Mouse (Mus musculus) small intestine, adult 2 months (tissue): Measurements from ENCODE around the gene Nin.

Experiments
- CTCF ChIP-seq: fragments of 200-500 bp; IDR thresholded peaks from 2 replicates; pipeline ENCODE4 v1.5.1; 2012; ENCODE audit warnings: low read depth, mild to moderate bottlenecking, control low read depth, inconsistent platforms, low read length, moderate library complexity, mixed read lengths; ENCODE audit not compliant: insufficient replicate concordance, insufficient read length; ENCODE audit errors: extremely low read depth
- POLR2A ChIP-seq: fragments of 200-500 bp; IDR thresholded peaks from 2 replicates; pipeline ENCODE4 v1.6.1; 2012; ENCODE audit warnings: low read depth, mild to moderate bottlenecking, control low read depth, inconsistent platforms, low read length, moderate library complexity

DNA sequence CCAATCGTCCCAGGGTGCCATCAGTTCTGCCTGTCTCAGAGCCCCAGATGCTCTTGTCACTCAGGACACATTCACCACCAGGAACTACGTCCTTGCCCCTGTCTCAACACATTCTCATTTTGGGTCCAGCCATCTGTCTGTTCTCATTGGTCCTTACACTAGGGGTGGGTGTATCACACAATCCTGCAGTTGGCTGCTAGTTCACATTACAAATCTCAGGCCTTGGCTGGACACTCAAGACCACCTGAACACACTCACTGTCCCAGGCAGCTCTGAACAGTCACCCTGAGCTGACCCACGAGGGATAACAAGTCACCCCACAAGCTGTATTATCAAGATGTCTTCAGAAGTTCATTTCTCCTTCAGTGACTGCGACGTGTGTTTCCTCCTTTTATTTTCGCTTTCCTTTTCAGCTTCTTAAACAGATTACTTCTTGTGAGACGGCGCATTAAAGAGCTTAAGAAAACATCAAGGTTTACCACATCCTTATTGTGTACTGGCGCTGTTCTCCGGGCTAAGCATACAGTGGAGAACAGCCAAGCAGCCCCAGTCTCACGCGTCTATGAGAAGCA lies 22.8 kb upstream of the Nin start:
- TF ChIP-seq POLR2A (no peak), CTCF (no peak)
